Mouse (Mus musculus) limb, embryonic 13.5 days (tissue): ENCODE measurements around the gene Gtpbp2. TPM values are rescaled to one million over a fixed set of nuclear protein-coding genes. Genes with fewer than 3 reads are reported as not detected.

Experiments
- ATAC-seq: fragments of 200-750 bp; cut with Nextera tagmentation; 2 replicates; pipeline ENCODE4 v1.8.0; 2017; ENCODE audit warnings: low read depth, moderate number of reproducible peaks, moderate TSS enrichment; ENCODE audit not compliant: low FRiP score
- H3K27ac ChIP-seq: fragments of 300-500 bp; sonication (generic); 2 replicates; pipeline ENCODE4 v1.5.1; 2015; ENCODE audit warnings: inconsistent platforms, mild to moderate bottlenecking, moderate library complexity
- H3K27me3 ChIP-seq: fragments of 300-500 bp; sonication (generic); 2 replicates; pipeline ENCODE4 v1.6.1; 2015; ENCODE audit warnings: mild to moderate bottlenecking, inconsistent platforms
- H3K36me3 ChIP-seq: fragments of 300-500 bp; sonication (generic); 2 replicates; pipeline ENCODE4 v1.6.1; 2015; ENCODE audit warnings: inconsistent platforms, mild to moderate bottlenecking, moderate library complexity
- H3K4me1 ChIP-seq: fragments of 300-500 bp; sonication (generic); 2 replicates; pipeline ENCODE4 v1.6.1; 2015; ENCODE audit warnings: inconsistent platforms
- H3K4me2 ChIP-seq: fragments of 300-500 bp; sonication (generic); replicated peaks from 2 replicates; pipeline ENCODE4 v1.6.1; 2015; ENCODE audit warnings: inconsistent platforms, mild to moderate bottlenecking, moderate library complexity
- H3K4me3 ChIP-seq: fragments of 300-500 bp; sonication (generic); 2 replicates; pipeline ENCODE4 v1.5.1; 2015; ENCODE audit warnings: moderate library complexity, mild to moderate bottlenecking, inconsistent platforms
- H3K9ac ChIP-seq: fragments of 300-500 bp; sonication (generic); 2 replicates; pipeline ENCODE4 v1.6.1; 2015; ENCODE audit warnings: mild to moderate bottlenecking, inconsistent platforms
- H3K9me3 ChIP-seq: fragments of 300-500 bp; sonication (generic); 2 replicates; pipeline ENCODE4 v1.6.1; 2016; ENCODE audit warnings: inconsistent platforms
- WGBS: fragments of 180-500 bp; shearing (Covaris S2); methylation state at CpG from one replicate; pipeline ENCODE4 v1.1.7; 2015; 5-methylcytosine and 5-hydroxymethylcytosine counted together
- polyA plus RNA-seq: library from polyadenylated mRNA; unstranded; fragments of >200 nt; fragmentation: Nextera tagmentation; extraction: Ambion mirVana; gene quantifications from 2 replicates; pipeline ENCODE4 v1.2.1, GENCODE M21; 2015

Gene Gtpbp2
- polyA plus RNA-seq, 1 experiment from 2014 or later = 49.3 TPM

GRCm38 (mm10) chr17:46157131-46157530 lies 3.7 kb upstream of the Gtpbp2 start:
- Histone ChIP-seq H3K9ac (no peak overlapping the region), H3K9me3 (no peaks in the 10 kb centered on the region), H3K27me3 (no peaks in the 10 kb centered on the region), H3K4me1 (peaks cover 18% of the 10 kb centered on the region), H3K4me2 (no peak overlapping the region), H3K27ac (no peak overlapping the region), H3K4me3 (no peak overlapping the region), H3K36me3 (no peaks in the 10 kb centered on the region)
- ATAC-seq = no peak
- 87% methylated on average over 8 of the region's 8 CpGs for WGBS

- Histone ChIP-seq H3K36me3 (peaks cover 12% of the 10 kb centered on the region), H3K27ac (peak overlapping the region; percentile 80; the same call in 1 of the 2 replicates), H3K9ac (no peak overlapping the region), H3K9me3 (no peaks in the 10 kb centered on the region), H3K27me3 (no peaks in the 10 kb centered on the region), H3K4me3 (no peak overlapping the region), H3K4me1 (peaks cover 19% of the 10 kb centered on the region), H3K4me2 (peak overlapping the region; percentile 84)
- ATAC-seq = no peak
- WGBS = 69% methylated on average over 2 of the region's 2 CpGs
Measured at GRCm38 (mm10) chr17:46159236-46159635, 1.6 kb upstream of the Gtpbp2 start.

GRCm38 (mm10) chr17:46160090-46160662 lies 656 bp upstream of the Gtpbp2 start:
- Histone ChIP-seq H3K36me3 (peaks cover 21% of the 10 kb centered on the region), H3K27me3 (no peaks in the 10 kb centered on the region), H3K4me2 (peak overlapping the region; percentile 84), H3K9ac (peak overlapping the region; percentile 56), H3K9me3 (no peaks in the 10 kb centered on the region), H3K4me3 (peak overlapping the region; percentile 80), H3K27ac (peak overlapping the region; percentile 80), H3K4me1 (peaks cover 19% of the 10 kb centered on the region)
- ATAC-seq = peak; percentile 52
- WGBS = under 1% methylated on average over 16 of the region's 16 CpGs

GRCm38 (mm10) chr17:46161179-46161578 lies 347 bp downstream of the Gtpbp2 start:
- Histone ChIP-seq H3K4me1 (peaks cover 19% of the 10 kb centered on the region), H3K9me3 (no peaks in the 10 kb centered on the region), H3K9ac (peak overlapping the region; percentile 85), H3K4me2 (peak overlapping the region; percentile 84), H3K27me3 (no peaks in the 10 kb centered on the region), H3K36me3 (peaks cover 31% of the 10 kb centered on the region), H3K27ac (peak overlapping the region; percentile 75), H3K4me3 (peak overlapping the region; percentile 80)
- WGBS = under 1% methylated on average over 19 of the region's 19 CpGs
- peak; percentile 16; the same call in 1 of the 2 replicates for ATAC-seq

- H3K36me3 ChIP-seq = peaks cover 37% of the 10 kb centered on the region
- 58% methylated on average over 9 of the region's 9 CpGs for WGBS
- ATAC-seq = no peak
Measured at GRCm38 (mm10) chr17:46161710-46162109, 878 bp downstream of the Gtpbp2 start.

GRCm38 (mm10) chr17:46162551-46162950 lies 1.7 kb downstream of the Gtpbp2 start:
- H3K4me3 ChIP-seq = peak overlapping the region; percentile 80; the same call in 1 of the 2 replicates
- H3K27ac ChIP-seq = no peak overlapping the region
- peak overlapping the region; percentile 84 for H3K4me2 ChIP-seq
- H3K27me3 ChIP-seq = no peaks in the 10 kb centered on the region
- no peaks in the 10 kb centered on the region for H3K9me3 ChIP-seq
- H3K9ac ChIP-seq = no peak overlapping the region
- ATAC-seq = no peak
- 93% methylated on average over 7 of the region's 7 CpGs for WGBS
- H3K4me1 ChIP-seq = peaks cover 19% of the 10 kb centered on the region
- H3K36me3 ChIP-seq = peaks cover 45% of the 10 kb centered on the region

More at GRCm38 (mm10) chr17:46161710-46162109, 878 bp downstream of the Gtpbp2 start:
- H3K27me3 ChIP-seq = no peaks in the 10 kb centered on the region
- H3K4me1 ChIP-seq = peaks cover 19% of the 10 kb centered on the region
- H3K9ac ChIP-seq = peak overlapping the region; percentile 85
- H3K27ac ChIP-seq = peak overlapping the region; percentile 75; the same call in 1 of the 2 replicates
- H3K4me2 ChIP-seq = peak overlapping the region; percentile 84
- peak overlapping the region; percentile 80 for H3K4me3 ChIP-seq
- no peaks in the 10 kb centered on the region for H3K9me3 ChIP-seq

- no peak for ATAC-seq
- WGBS = 87% methylated on average over 9 of the region's 9 CpGs
- H3K9ac ChIP-seq = no peak overlapping the region
- H3K4me1 ChIP-seq = peaks cover 19% of the 10 kb centered on the region
- H3K4me3 ChIP-seq = 0 out of 2 replicates have a peak overlapping the region, but pooled peaks have one; percentile 80
- H3K27ac ChIP-seq = no peak overlapping the region
- peaks cover 49% of the 10 kb centered on the region for H3K36me3 ChIP-seq
- no peaks in the 10 kb centered on the region for H3K9me3 ChIP-seq
- no peaks in the 10 kb centered on the region for H3K27me3 ChIP-seq
- peak overlapping the region; percentile 84 for H3K4me2 ChIP-seq
Measured at GRCm38 (mm10) chr17:46162951-46163421, 2.2 kb downstream of the Gtpbp2 start.

GRCm38 (mm10) chr17:46164301-46164700 lies 3.5 kb downstream of the Gtpbp2 start:
- peaks cover 62% of the 10 kb centered on the region for H3K36me3 ChIP-seq
- over 99% methylated on average over 8 of the region's 8 CpGs for WGBS
- H3K4me3 ChIP-seq = no peak overlapping the region
- H3K9me3 ChIP-seq = no peaks in the 10 kb centered on the region
- no peaks in the 10 kb centered on the region for H3K27me3 ChIP-seq
- peaks cover 19% of the 10 kb centered on the region for H3K4me1 ChIP-seq
- no peak for ATAC-seq
- no peak overlapping the region for H3K4me2 ChIP-seq
- no peak overlapping the region for H3K9ac ChIP-seq
- H3K27ac ChIP-seq = no peak overlapping the region

GRCm38 (mm10) chr17:46164791-46165190 lies 4.0 kb downstream of the Gtpbp2 start:
- peaks cover 67% of the 10 kb centered on the region for H3K36me3 ChIP-seq
- H3K4me2 ChIP-seq = no peak overlapping the region
- H3K9me3 ChIP-seq = no peaks in the 10 kb centered on the region
- H3K4me3 ChIP-seq = no peak overlapping the region
- 92% methylated on average over 10 of the region's 10 CpGs for WGBS
- peaks cover 19% of the 10 kb centered on the region for H3K4me1 ChIP-seq
- ATAC-seq = no peak
- no peak overlapping the region for H3K9ac ChIP-seq
- no peaks in the 10 kb centered on the region for H3K27me3 ChIP-seq
- H3K27ac ChIP-seq = no peak overlapping the region

GRCm38 (mm10) chr17:46165460-46165859 lies 4.6 kb downstream of the Gtpbp2 start:
- WGBS = 84% methylated on average over 12 of the region's 12 CpGs
- Histone ChIP-seq H3K27ac (no peak overlapping the region), H3K4me3 (no peak overlapping the region), H3K36me3 (peaks cover 74% of the 10 kb centered on the region), H3K9ac (no peak overlapping the region), H3K4me2 (no peak overlapping the region), H3K4me1 (peaks cover 19% of the 10 kb centered on the region), H3K27me3 (no peaks in the 10 kb centered on the region), H3K9me3 (no peaks in the 10 kb centered on the region)
- no peak for ATAC-seq

GRCm38 (mm10) chr17:46166270-46166669 lies 5.4 kb downstream of the Gtpbp2 start:
- 89% methylated on average over 5 of the region's 5 CpGs for WGBS

GRCm38 (mm10) chr17:46167014-46167413 lies 6.2 kb downstream of the Gtpbp2 start:
- Histone ChIP-seq H3K4me2 (no peak overlapping the region), H3K36me3 (peaks cover 88% of the 10 kb centered on the region), H3K27ac (no peak overlapping the region), H3K9ac (no peak overlapping the region), H3K4me1 (peaks cover 13% of the 10 kb centered on the region), H3K9me3 (no peaks in the 10 kb centered on the region), H3K4me3 (no peak overlapping the region), H3K27me3 (no peaks in the 10 kb centered on the region)
- ATAC-seq = no peak
- WGBS = 85% methylated on average over 11 of the region's 11 CpGs

More at GRCm38 (mm10) chr17:46166270-46166669, 5.4 kb downstream of the Gtpbp2 start:
- H3K4me3 ChIP-seq = no peak overlapping the region
- peaks cover 19% of the 10 kb centered on the region for H3K4me1 ChIP-seq
- H3K9me3 ChIP-seq = no peaks in the 10 kb centered on the region
- H3K4me2 ChIP-seq = no peak overlapping the region
- H3K27me3 ChIP-seq = no peaks in the 10 kb centered on the region
- no peak overlapping the region for H3K9ac ChIP-seq
- H3K27ac ChIP-seq = no peak overlapping the region
- no peak for ATAC-seq
- H3K36me3 ChIP-seq = peaks cover 82% of the 10 kb centered on the region
